Mouse (Mus musculus) intestine, postnatal 0 days (tissue): ENCODE results near the gene Pex11b. TPM values are rescaled to one million over a fixed set of nuclear protein-coding genes. Genes with fewer than 3 reads are reported as not detected.
"Not testable (repeated sequence)": the region's sequence is repeated elsewhere in the genome, so short reads cannot be mapped to it uniquely, and the experiment has no call there.

Experiments
- ATAC-seq: fragments of 200-750 bp; cut with Nextera tagmentation; 2 replicates; pipeline ENCODE4 v1.8.0; 2017; ENCODE audit warnings: mild to moderate bottlenecking, moderate TSS enrichment, moderate library complexity
- H3K27ac ChIP-seq: fragments of 300-500 bp; sonication (generic); 2 replicates; pipeline ENCODE4 v1.5.1; 2014; ENCODE audit warnings: mild to moderate bottlenecking, low read depth, low read length, moderate library complexity
- H3K27me3 ChIP-seq: fragments of 300-500 bp; sonication (generic); replicated peaks from 2 replicates; pipeline ENCODE4 v1.6.1; 2014; ENCODE audit warnings: low read length, mixed read lengths; ENCODE audit not compliant: control insufficient read depth, insufficient read depth
- H3K36me3 ChIP-seq: fragments of 300-500 bp; sonication (generic); 2 replicates; pipeline ENCODE4 v1.6.1; 2014; ENCODE audit warnings: mild to moderate bottlenecking, moderate library complexity; ENCODE audit not compliant: control insufficient read depth, insufficient read depth
- H3K4me1 ChIP-seq: fragments of 300-500 bp; sonication (generic); replicated peaks from 2 replicates; pipeline ENCODE4 v1.6.1; 2014; ENCODE audit warnings: antibody characterized with exemption, low read length, mixed read lengths; ENCODE audit not compliant: control insufficient read depth, insufficient read depth
- H3K4me2 ChIP-seq: fragments of 300-500 bp; sonication (generic); replicated peaks from 2 replicates; pipeline ENCODE4 v1.6.1; 2014; ENCODE audit warnings: low read depth, mild to moderate bottlenecking, moderate library complexity
- H3K4me3 ChIP-seq: fragments of 300-500 bp; sonication (generic); 2 replicates; pipeline ENCODE4 v1.5.1; 2014; ENCODE audit warnings: low read depth, low read length
- H3K9ac ChIP-seq: fragments of 300-500 bp; sonication (generic); 2 replicates; pipeline ENCODE4 v1.6.1; 2014; ENCODE audit warnings: mild to moderate bottlenecking, low read depth, low read length
- H3K9me3 ChIP-seq: fragments of 300-500 bp; sonication (generic); 2 replicates; pipeline ENCODE4 v1.6.1; 2016; ENCODE audit warnings: mixed run types; ENCODE audit not compliant: control insufficient read depth
- CTCF ChIP-seq: sonication (generic); IDR thresholded peaks from 2 replicates; pipeline ENCODE4 v1.5.1; 2016; ENCODE audit warnings: low read depth, mild to moderate bottlenecking, control low read depth, antibody characterized with exemption, moderate library complexity
- WGBS: fragments of 180-500 bp; shearing (Covaris S2); extraction: QIAGEN DNeasy Blood & Tissue Kit; methylation state at CpG from one replicate; pipeline ENCODE4 v1.1.7; 2014; 5-methylcytosine and 5-hydroxymethylcytosine counted together
- polyA plus RNA-seq: library from polyadenylated mRNA; unstranded; fragments of >200 nt; fragmentation: Nextera tagmentation; extraction: Ambion mirVana; gene quantifications from 2 replicates; pipeline ENCODE4 v1.2.1, GENCODE M21; 2015

The Pex11b gene
- polyA plus RNA-seq, 1 experiment from 2014 or later: 36.8 TPM

- ATAC-seq: no peak
- TF ChIP-seq CTCF: no peak
- Histone ChIP-seq H3K27me3 (peaks cover 48% of the 10 kb centered on the region), H3K4me3 (no peak overlapping the region), H3K4me2 (no peak overlapping the region), H3K4me1 (peaks cover 8% of the 10 kb centered on the region; the same call in 1 of the 2 replicates), H3K9me3 (no peaks in the 10 kb centered on the region), H3K27ac (no peak overlapping the region), H3K9ac (no peak overlapping the region), H3K36me3 (no peaks in the 10 kb centered on the region)
- WGBS: 79% methylated on average over 3 of the region's 3 CpGs
Observed at GRCm38 (mm10) chr3:96599411-96599810, 35.8 kb upstream of the Pex11b start.

- Histone ChIP-seq H3K27ac (peak within 1 kb of the TSS; percentile 88), H3K27me3 (peaks cover 44% of the 10 kb centered on the region), H3K9me3 (no peaks in the 10 kb centered on the region), H3K4me1 (peaks cover 8% of the 10 kb centered on the region; the same call in 1 of the 2 replicates), H3K9ac (peak within 1 kb of the TSS; percentile 66), H3K4me3 (peak within 1 kb of the TSS; percentile 58), H3K4me2 (peak within 1 kb of the TSS; percentile 71), H3K36me3 (no peaks in the 10 kb centered on the region)
- WGBS: under 1% methylated on average over 27 of the region's 27 CpGs
- ATAC-seq: peak; percentile 74
- no peak for TF ChIP-seq CTCF
Observed at GRCm38 (mm10) chr3:96600639-96601250, 34.4 kb upstream of the Pex11b start, which contains the start of gene Lix1l. Lix1l (plus strand) TSS chr3:96601149.

DNA sequence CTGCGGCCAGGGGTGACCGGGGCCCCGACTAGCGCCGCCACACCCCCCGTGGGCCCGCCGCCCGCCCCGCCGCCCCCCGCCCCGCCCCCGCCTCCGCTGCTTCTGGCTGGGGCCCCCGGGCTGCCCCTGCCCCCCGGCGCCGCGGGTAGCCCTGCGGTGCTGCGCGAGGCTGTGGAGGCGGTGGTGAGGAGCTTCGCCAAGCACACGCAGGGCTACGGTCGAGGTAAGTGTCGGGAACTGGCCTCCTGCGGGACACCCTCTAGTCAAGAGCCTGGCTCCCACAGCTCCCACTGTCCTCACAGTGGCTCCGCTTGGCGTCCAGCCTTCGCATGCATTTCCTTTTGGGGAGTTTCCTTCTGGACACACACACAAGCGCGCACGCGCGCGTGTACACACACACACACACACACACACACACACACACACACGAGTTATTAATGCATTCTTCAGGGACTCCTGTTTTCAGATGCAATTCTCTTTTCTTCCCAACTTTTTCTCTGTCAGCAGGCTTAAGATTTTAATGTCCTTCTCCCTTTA lies 33.9 kb upstream of the Pex11b start:
- Histone ChIP-seq H3K27ac (peak overlapping the region; percentile 88), H3K4me3 (peak overlapping the region; percentile 58), H3K9ac (peak overlapping the region; percentile 66), H3K9me3 (no peaks in the 10 kb centered on the region), H3K4me1 (peaks cover 6% of the 10 kb centered on the region; the same call in 1 of the 2 replicates), H3K4me2 (peak overlapping the region; percentile 71), H3K36me3 (no peaks in the 10 kb centered on the region), H3K27me3 (peaks cover 39% of the 10 kb centered on the region)
- ATAC-seq: peak; percentile 50
- TF ChIP-seq CTCF: no peak
- 5% methylated on average over 33 of the region's 40 CpGs for WGBS

DNA sequence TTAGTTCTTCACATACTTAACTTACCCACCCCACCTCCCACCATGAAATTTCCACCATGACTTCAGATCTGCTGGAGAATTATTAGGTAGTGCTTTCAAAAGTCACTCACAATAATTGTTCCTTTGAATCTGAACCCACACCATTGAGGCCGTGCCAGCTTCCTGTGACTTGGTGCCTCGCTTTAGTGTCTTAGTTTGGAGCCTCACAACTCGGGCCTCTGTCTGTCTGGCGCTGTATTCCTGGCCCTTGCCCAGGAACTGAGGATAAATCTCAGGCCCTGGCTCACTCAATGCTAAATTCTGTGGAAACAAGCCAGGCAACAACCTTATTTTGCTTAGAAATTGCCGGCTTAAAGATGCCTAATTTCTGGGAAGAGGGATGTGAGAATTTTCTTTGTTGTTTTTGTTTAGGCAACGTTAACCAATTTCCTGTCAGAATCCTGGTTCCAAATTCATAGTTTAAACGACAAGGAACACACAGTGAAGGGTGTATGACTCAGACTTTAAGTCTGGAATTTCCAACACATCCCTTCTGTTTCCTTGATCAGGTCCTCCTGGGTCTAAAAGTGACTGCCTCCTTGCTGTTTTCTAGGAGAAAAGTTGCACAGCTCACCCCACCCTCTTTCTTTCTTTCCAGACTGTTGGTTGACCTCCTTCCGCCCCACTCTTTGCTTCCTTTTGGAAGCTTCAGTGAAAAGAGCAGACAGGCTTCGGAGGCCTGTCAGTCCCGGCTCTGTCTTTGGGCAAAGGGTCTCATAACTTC lies 33.1 kb upstream of the Pex11b start:
- H3K9ac ChIP-seq: no peak overlapping the region
- peak overlapping the region; percentile 71 for H3K4me2 ChIP-seq
- no peaks in the 10 kb centered on the region for H3K9me3 ChIP-seq
- H3K36me3 ChIP-seq: no peaks in the 10 kb centered on the region
- ATAC-seq: no peak
- no peak for TF ChIP-seq CTCF
- peak overlapping the region; percentile 58 for H3K4me3 ChIP-seq
- H3K27ac ChIP-seq: 0 out of 2 replicates have a peak overlapping the region, but pooled peaks have one; percentile 36
- H3K27me3 ChIP-seq: peaks cover 31% of the 10 kb centered on the region
- H3K4me1 ChIP-seq: no peaks in the 10 kb centered on the region
- WGBS: 42% methylated on average over 10 of the region's 10 CpGs

GRCm38 (mm10) chr3:96602704-96603084 lies 32.5 kb upstream of the Pex11b start:
- H3K27me3 ChIP-seq: peaks cover 25% of the 10 kb centered on the region; the same call in 1 of the 2 replicates
- H3K27ac ChIP-seq: 0 out of 2 replicates have a peak overlapping the region, but pooled peaks have one; percentile 0
- H3K9ac ChIP-seq: no peak overlapping the region
- no peaks in the 10 kb centered on the region for H3K9me3 ChIP-seq
- TF ChIP-seq CTCF: no peak
- ATAC-seq: no peak
- H3K4me1 ChIP-seq: no peaks in the 10 kb centered on the region
- 24% methylated on average over 5 of the region's 5 CpGs for WGBS
- no peaks in the 10 kb centered on the region for H3K36me3 ChIP-seq
- peak overlapping the region; percentile 71 for H3K4me2 ChIP-seq
- H3K4me3 ChIP-seq: peak overlapping the region; percentile 11

GRCm38 (mm10) chr3:96603311-96603710 lies 31.9 kb upstream of the Pex11b start:
- no peaks in the 10 kb centered on the region for H3K4me1 ChIP-seq
- no peak for TF ChIP-seq CTCF
- H3K9me3 ChIP-seq: no peaks in the 10 kb centered on the region
- H3K36me3 ChIP-seq: no peaks in the 10 kb centered on the region
- no peak overlapping the region for H3K27ac ChIP-seq
- no peak overlapping the region for H3K9ac ChIP-seq
- peaks cover 23% of the 10 kb centered on the region; the same call in 1 of the 2 replicates for H3K27me3 ChIP-seq
- 57% methylated on average over 5 of the region's 5 CpGs for WGBS
- H3K4me2 ChIP-seq: peak overlapping the region; percentile 71
- H3K4me3 ChIP-seq: no peak overlapping the region
- ATAC-seq: no peak

DNA sequence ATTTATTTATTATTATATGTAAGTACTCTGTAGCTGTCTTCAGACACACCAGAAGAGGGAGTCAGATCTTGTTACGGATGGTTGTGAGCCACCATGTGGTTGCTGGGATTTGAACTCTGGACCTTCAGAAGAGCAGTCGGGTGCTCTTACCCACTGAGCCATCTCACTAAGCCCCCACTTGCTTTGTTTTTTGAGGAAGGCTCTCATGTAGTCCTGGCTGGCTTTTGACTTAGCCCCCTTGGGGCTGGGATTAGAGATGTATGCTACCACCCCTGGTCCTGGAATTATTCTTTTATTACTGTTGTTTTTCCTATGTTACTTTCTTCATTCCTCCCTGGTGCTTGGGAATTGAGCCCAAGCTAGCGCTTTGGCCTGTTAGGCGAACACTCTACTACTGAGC lies 29.2 kb upstream of the Pex11b start:
- H3K9me3 ChIP-seq, H3K27ac ChIP-seq, H3K4me2 ChIP-seq, ATAC-seq, H3K9ac ChIP-seq, H3K36me3 ChIP-seq, H3K27me3 ChIP-seq, H3K4me1 ChIP-seq, H3K4me3 ChIP-seq: not testable (repeated sequence)
- WGBS: 88% methylated on average over 3 of the region's 4 CpGs
